Mouse (Mus musculus): ENCODE results near the gene Fam171a2.

Gene Fam171a2

GRCm38 (mm10) chr11:102453131-102453530, 5.6 kb upstream of the Fam171a2 start:
- no peak for DNase-seq (ENCODE audit: low spot score)

DNA sequence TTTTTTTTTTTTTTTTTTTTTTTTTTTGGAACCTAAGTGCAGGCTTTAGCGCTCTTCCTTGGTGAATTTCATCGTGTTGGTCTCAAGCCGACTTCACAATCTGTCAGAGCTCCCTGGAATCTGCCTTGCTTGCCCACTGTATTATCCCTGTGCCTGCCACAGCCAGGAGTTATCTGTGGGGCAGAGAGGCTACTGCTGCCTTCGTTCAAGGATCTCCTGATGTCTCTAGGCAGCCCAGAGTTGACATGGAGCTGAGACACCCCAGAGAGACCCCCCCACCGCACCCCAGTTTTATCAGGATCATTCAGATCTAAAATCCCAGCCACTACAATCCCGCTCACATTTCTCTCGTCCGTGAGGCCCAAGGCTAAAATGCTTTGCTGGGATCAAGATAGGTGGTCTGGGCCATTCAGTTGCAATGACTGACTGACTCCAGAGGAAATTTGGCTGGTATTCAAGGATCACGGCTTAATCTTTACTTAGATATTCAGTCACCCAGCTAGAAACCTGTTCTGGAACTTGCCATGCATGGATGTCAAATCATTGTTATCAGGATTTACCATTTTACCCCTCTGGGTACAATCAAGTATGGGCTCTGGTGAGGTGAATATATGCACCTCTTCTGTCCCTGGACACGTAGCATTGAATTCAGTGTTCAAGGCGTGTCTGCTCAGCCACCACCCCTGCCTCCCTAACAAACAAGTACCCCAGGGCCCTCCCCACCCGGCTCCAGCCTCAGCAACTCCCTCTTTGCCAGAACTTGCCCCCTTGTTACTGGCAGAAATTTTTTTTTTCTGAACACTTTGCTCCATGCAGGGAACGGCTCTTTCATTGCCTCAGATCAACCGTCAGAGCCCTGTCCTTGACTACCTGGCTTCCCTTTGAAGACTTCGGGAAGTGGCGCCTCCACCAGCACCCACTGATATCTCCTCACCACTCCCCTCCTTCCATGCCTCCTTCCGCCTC, 1.8 kb upstream of the Fam171a2 start:
- DNase-seq (ENCODE audit: low spot score), result no peak

DNA sequence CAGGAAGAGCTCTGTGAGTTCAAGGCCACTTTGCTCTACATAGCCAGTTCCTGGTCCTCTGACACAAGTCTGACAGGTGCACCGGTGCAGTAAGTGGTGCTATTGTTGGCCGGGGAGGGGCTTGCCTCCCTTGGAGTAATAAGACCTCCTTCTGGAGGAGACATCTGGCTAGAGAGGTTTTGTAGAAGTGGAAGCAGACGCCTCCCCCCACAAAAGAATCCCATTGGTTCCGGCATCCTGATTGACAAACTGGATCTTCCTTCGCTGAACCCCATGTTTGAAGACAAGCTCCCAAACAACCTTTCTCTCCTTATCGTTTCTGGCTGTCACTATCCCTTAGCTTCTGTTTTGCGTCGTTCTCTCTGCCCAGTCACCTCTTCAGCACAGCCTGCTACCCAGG, 845 bp upstream of the Fam171a2 start:
- no peak for DNase-seq (ENCODE audit: low spot score)

GRCm38 (mm10) chr11:102446581-102447461, 661 bp downstream of the Fam171a2 start:
- DNase-seq (ENCODE audit: low spot score), result no peak

DNA sequence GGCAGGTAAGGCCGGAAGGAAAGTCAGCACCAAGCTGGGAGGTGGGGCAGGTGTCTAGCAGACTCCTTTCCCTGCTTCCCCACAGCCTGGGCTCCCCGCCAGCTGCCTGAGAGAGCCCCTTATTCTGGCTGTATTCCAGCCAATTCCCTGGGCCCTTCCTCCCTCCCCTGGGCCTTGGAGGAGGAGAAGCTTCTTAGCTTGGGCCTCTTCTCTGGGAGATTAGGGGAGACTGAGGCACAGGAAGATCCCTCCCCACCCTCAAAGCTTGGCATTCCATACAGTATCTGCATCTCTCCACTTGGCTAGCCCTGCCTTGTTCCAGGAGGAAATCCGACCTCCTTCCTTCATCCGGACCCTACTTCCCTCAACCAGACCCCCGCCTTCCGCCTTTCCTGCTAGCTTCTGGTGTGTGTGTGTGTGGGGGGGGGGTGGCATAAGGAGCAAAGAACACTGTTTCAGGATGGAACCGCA, 1.6 kb downstream of the Fam171a2 start:
- DNase-seq (ENCODE audit: low spot score), result no peak

GRCm38 (mm10) chr11:102445264-102445890, 2.1 kb downstream of the Fam171a2 start:
- no peak for DNase-seq (ENCODE audit: low spot score)

DNA sequence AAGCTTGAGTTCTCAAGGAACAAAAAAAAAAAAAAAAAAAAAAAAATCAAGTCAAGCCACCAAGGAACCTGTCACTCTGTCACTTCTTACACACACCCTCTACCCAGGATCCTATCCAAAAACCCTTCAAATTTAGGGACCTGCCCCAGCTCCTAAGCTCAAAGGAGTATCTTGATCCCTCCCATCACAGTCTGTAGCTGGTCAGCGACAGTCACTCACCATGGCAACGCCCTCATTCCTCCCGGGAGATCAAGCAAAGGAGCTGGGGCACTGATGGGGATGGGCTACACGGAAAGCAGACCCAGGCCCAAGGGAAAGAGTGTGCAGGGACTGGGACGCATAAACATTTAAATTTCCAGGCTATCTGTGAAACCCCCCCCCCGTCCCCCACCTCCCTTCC, 2.7 kb downstream of the Fam171a2 start:
- no peak for DNase-seq (ENCODE audit: low spot score)

DNA sequence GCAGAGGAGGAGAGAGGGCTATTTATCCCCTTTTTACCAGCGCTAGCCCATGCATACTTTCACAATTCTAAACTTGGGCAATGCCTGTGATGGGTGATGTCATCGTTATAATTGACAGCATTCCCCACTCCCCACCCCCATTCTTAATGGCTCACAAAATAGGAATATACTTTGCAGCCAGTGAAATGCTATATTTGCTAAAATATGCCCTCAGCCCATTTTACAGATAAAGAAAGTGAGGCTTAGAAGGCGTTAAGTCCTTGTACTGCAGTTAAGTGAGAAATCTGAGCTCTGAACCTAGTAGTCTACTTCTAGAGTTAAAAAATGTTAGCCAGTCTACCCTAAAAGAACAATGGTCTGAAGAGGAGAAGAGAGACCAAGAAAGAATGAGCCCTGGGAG, 3.2 kb downstream of the Fam171a2 start:
- no peak for DNase-seq (ENCODE audit: low spot score)

- DNase-seq (ENCODE audit: low spot score), result no peak
Observed at GRCm38 (mm10) chr11:102443740-102444139, 3.7 kb downstream of the Fam171a2 start.

DNA sequence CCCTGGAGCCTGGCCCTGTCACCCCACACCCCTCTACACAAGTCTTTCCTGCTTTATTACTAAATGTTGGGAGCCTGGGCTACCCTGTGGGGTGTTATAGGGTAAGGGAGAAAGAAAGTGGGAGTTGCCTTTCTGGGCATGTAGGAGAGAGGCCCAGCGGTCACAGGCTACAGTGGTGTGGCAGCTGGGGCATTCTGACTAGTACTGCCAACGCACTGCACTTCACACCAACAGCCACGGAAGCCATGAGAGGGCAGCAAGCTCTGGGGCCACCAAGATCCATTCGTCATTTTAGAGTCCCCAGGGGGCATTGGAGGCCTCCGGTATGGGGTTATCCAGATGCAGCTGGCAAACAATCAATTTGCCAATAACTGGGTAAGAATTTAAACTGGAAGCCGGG, 5.4 kb downstream of the Fam171a2 start:
- no peak for DNase-seq (ENCODE audit: low spot score)

- no peak for DNase-seq (ENCODE audit: low spot score)
Observed at GRCm38 (mm10) chr11:102441434-102441833, 6.0 kb downstream of the Fam171a2 start.

- no peak for DNase-seq (ENCODE audit: low spot score)
Observed at GRCm38 (mm10) chr11:102440255-102440654, 7.2 kb downstream of the Fam171a2 start.

DNA sequence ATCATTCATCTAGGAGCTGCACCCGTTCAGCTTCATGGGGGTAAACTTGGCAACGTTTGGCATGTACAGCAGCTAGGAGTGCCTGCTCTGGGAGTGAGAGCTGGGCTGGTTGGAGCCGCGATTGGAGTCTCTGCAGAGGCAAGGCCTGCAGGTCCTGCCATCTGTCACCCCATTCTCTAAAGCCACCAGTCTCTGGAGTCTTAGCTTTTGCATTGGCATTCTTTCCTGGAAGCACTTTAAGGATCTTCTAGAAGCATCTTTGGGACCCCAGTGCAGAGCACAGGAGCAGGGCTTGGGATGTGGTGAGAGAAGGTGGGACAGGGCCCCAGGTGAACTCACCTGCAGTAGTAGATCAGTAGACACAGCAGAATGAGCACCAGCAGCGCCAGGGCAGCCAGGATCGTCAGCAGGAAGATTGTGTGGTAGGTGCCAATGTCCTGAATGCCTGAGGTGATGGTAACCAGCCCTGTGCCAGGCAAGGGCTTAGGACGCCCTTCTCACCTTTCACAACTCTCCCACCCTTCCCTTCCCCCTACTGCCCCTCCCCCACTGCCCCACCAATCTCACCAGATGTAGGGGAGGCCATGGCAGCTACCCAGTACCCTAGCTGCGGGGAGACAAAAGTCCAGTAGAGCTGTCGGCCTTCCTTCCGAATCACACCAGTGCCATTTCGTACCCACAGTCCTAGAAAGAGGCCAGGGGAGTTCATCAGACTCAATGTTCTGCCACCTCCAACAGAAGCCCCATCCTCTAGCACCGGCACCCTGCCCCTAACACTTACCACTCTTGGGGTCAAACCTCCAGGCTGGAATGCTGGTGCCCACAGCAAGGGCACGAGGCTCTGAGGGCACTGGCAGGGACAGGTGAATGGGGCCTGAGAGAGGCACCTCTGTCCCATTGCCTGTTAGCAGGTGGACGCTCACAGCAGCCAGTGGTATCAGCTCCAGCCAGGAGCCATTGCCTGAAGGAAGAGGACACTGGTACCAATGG, 8.1 kb downstream of the Fam171a2 start:
- DNase-seq (ENCODE audit: low spot score), result no peak

GRCm38 (mm10) chr11:102438212-102439092, 9.0 kb downstream of the Fam171a2 start:
- no peak for DNase-seq (ENCODE audit: low spot score)

DNA sequence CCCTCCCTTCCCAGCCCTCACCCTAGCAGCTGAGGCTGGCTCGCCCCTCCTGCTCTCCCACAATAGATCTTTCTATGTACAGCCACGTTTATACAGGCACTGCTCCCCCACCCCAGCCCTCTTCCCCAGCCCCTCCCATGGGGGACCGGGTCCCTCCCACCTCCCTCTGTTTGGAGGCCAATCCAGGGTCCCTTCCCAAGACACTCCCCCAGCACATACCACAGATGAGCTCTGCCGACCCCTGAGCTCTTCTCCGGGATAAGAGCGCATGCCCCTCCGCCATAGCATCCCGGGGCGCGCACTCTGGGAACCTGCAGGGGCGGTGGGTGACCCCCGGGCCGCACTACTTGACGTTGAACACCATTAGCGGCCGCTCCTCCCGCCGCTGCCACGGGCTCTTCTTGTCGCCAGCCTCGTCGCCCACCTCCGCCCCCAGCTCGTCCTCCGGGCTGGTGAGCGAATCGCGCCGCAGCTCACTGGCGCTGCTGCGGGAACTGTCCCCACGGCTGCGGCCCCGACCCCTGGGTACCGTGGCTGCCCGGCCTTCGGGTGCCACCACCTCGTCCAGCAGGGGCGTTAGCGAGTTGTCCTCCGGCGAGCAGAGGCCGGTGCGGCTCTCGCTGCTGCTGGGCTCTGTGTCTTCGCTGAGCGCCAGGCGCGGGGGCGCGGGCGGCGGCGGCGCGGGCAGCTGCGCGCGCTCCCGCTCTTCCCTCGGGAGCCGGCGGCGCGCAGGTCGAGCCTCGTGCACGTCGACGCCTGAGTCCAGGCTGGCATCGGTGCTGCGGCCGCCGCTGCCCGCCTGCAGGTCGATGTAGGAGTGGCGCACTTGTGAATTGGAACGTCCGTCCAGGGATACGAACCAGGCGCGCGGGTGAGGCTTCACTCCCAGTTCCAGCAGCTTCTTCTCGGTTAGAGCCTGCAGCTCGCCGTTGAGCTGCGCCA, 10.1 kb downstream of the Fam171a2 start:
- no peak for DNase-seq (ENCODE audit: low spot score)

DNA sequence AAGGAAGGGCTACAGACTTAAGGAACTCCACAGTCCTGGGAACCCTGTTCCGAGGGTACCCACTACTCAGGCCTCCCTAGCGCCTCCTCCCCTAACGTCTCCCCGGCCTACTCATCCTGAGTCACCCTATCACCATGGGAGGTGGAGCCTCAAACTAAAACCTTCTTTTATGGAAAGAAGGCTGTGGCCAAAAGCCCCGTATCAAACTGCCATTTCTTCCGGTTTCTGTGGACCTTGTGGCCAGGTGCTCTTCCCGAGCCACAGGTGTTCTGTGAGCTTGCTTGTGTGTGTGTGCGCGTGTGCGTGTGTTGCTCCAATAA, 11.1 kb downstream of the Fam171a2 start:
- DNase-seq (ENCODE audit: low spot score), result no peak

DNA sequence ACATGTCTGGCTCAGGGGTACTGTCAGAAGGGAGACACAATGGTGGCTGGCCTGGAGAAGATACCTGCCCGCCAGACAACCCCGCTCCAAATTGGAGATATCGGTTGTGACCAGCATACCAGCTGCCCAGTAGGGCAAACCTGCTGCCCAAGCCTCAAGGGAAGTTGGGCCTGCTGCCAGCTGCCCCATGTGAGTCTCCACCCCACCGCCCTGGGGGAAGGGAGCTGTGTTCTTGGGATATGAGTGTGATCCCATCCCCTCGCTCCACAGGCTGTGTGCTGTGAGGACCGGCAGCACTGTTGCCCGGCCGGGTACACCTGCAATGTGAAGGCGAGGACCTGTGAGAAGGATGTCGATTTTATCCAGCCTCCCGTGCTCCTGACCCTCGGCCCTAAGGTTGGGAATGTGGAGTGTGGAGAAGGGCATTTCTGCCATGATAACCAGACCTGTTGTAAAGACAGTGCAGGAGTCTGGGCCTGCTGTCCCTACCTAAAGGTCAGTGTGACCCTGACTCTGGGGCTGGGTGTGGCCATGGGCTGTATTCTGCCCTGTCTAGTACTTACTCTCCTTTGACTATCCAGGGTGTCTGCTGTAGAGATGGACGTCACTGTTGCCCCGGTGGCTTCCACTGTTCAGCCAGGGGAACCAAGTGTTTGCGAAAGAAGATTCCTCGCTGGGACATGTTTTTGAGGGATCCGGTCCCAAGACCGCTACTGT, 11.6 kb downstream of the Fam171a2 start:
- DNase-seq (ENCODE audit: low spot score), result no peak

Measured in ovary, adult 18-20 months (tissue).